Mouse (Mus musculus): ENCODE measurements around the gene Gm4858.
"Not testable (repeated sequence)": the region's sequence is repeated elsewhere in the genome, so short reads cannot be mapped to it uniquely, and the experiment has no call there.

Gene Gm4858

DNA sequence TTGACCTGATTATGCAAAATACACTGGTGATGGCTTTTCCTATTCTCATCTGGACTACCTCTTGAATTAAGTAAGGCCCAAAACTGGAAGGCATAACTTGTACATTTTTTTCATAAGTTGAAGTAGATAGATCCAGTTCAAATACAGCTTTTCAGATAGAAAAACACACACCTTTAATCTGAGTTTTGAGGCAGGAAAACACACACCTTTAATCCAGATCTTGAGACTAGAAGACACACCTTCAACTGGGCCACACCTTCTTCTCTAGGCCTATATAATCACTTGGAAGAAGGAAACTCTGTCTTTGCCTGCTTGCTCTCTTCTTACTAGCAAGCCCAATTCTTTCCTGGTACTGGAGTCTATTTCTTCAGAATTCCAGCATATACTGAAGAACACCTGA, at the start of gene Gm4858:
TSS of gene Gm4858 (plus strand) at position 301 of the 400 bp plus-strand sequence.
- DNase-seq: not testable (repeated sequence)

GRCm38 (mm10) chr3:93018960-93019359, 49.7 kb upstream of the Gm4858 start, which contains the start of gene Lce1m:
Gene Lce1m (minus strand): TSS chr3:93019060.
- DNase-seq: no peak

DNA sequence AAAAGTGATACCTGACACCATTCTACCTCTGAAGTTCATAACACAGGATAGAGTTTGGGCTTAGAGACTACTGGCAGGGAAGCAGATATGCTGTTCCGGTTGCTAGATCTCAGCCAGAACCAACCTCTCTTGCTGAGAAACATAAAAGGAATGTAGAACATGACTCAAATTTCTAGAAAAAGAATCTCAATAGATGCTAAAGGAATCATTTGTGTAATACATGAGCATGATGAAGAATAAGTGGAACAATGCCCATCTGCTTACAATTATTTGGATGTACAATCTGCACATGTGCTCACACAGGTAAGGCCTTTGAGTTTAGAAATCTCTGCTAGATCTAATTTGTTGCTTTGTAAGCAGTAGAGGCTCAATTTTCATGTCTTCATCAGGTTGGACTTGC, 47.5 kb upstream of the Gm4858 start:
- DNase-seq: no peak

DNA sequence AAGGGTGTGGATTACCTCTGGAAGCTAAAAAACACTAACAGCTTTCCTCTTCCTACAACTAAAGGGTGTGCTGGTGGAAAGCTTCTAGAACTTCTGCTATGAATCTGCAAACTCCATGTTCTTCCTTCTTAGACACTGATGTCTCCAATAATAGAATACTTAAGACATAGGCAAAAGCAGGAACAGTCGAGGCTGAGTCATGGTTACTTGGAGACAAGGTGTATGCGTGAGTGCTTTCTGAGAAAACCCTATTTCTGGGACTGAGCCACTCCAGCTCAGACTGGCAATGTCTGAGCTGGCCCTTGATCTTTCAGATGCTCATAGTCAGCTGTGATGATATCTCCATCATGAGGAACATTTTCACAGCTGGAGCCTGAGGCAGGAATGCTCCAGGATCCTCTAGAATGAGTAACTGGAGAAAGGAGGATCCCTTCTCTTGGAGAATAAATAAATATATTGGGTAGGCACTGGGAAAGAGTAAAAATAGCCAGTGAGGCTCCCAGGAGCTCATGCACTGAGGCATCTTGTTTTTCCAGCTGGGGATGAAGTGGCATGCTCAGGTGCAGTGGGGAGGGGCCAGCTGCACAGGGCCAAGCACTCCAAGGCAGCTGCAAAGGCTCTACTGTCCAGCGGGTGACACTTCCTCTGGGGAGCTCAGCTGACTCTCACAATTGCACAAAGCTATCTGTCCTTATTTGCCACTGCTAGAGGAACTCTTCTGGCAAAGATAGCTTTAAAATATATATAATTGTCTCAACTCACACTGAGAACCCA, 45.0 kb upstream of the Gm4858 start:
- no peak for DNase-seq

GRCm38 (mm10) chr3:93025486-93025885, 43.1 kb upstream of the Gm4858 start:
- no peak for DNase-seq

DNA sequence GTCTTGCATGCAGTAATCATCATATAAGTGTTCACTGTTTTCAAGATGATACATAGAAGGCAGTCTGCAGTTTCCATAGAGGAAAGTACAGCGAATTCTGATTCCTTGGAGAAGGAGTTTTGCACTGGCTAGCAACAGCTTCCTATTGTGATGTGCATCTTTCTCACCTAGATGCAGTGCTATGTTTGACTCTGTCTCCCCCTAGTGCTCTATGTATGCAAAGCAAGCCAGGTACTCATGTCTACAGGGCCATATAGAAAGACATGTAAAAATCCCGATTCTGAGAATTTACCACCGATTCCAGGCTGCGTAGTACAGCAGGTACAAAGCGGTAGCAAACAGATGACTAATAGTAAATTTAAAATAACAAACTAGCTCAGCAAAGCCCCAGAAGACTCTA, 37.2 kb upstream of the Gm4858 start:
- peak; percentile 44 to 50 for DNase-seq

GRCm38 (mm10) chr3:93050182-93050581, 18.4 kb upstream of the Gm4858 start:
- DNase-seq: no peak

DNA sequence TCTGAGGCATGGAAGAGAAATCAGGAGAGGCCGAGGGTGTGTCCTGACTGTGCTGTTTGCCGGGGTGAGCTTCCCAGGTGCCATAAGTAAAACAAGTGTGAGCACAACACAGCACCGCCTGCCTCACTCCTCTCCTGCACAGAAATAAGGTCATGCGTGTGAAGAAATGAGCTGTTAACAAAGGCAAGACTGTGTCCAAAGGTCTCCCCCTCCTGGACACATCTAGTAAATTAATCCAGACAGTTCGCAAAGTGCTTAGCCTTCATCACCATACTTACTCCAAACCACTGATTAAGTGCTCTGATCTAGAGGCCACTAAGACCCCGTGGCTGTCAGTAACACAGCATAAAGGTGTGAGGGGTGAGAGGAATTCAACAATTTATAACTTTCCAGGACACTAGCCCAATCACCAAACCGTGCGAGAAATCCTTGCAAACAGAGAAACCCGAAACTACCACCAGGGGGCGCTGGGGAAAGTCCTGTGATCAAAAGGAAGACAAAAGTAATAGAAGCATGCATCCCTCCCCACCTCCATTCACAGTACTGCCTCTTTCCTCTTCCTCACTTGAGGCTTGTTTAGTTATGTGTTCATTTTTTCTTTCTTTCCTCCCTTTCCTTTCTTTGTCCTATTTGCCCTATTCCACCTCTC, 15.7 kb upstream of the Gm4858 start:
- DNase-seq: peak; percentile 1 to 15

GRCm38 (mm10) chr3:93086631-93087030, 18.0 kb downstream of the Gm4858 start:
- DNase-seq: no peak

GRCm38 (mm10) chr3:93093581-93093980, 25.0 kb downstream of the Gm4858 start:
- not testable (repeated sequence) for DNase-seq

DNA sequence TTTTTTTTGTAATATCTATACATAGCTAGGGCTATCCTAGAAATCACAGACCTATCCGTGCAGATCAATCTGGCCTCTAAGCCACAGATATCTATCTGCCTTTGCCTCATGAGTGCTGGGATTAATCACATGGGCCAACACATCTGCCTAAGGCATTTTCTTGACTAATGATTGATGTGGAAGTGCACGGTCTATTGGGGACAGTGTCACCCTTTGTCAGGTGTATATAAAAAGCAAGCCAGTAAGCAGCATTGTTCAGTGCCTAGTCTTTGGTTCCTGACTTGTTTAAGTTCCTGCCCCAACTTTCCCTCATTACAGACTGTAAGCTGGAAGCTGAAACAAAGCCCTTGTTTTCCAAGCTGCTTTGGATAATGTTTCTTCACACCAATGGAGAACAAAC, 27.8 kb downstream of the Gm4858 start:
- DNase-seq: no peak

- peak in 1 of 2 experiments; percentile 23 for DNase-seq
Measured at GRCm38 (mm10) chr3:93111668-93112067, 43.0 kb downstream of the Gm4858 start.

GRCm38 (mm10) chr3:93114481-93114880, 45.9 kb downstream of the Gm4858 start:
- DNase-seq: peak; percentile 56 to 67

DNA sequence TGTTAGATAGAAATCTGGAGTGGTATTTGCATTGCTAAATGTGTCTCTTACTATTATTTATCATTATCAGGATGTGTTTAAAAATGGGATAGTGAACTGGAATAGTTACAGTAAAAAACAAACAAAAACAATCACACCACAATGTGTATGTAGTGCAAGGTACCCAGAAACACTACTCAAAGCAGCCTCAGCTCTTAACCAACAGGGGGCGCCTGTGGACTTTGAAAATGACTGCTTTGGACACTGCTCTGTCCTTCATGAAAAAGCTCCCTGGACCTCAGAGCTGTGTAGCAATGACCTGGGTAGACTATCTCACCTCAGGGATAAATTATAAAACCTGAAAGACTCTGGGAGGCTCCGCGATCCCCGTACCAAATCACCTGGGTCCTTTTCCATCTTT, 50.5 kb downstream of the Gm4858 start:
- no peak for DNase-seq

Data from cerebellum, postnatal 14 days (tissue).